Mouse (Mus musculus): ENCODE measurements at regions not wholly inside any gene's neighbourhood (a gene's known extent, or its start where the extent isn't known, plus 50 kb on each side); places are given as distances from the start of the nearest gene placed in this dataset.

- Histone ChIP-seq H3K9ac (ENCODE audit: low read depth, low read length) (no peak overlapping the region), H3K4me1 (ENCODE audit: control insufficient read depth, insufficient read depth, low read length) (no peaks in the 10 kb centered on the region), H3K36me3 (ENCODE audit: control insufficient read depth, insufficient read depth, low read length) (no peaks in the 10 kb centered on the region), H3K4me2 (ENCODE audit: low read length) (no peak overlapping the region), H3K4me3 (ENCODE audit: low read depth, low read length) (no peak overlapping the region), H3K9me3 (replicated peaks; ENCODE audit: control insufficient read depth, low read length, poor library complexity, severe bottlenecking) (no peaks in the 10 kb centered on the region), H3K27ac (ENCODE audit: low read length) (no peak overlapping the region), H3K27me3 (ENCODE audit: control insufficient read depth, insufficient read depth, low read depth, low read length) (no peaks in the 10 kb centered on the region)
- WGBS, result 37% methylated on average over 9 of the region's 9 CpGs
- ATAC-seq, result no peak
Observed at GRCm38 (mm10) chr3:130991971-130992370, 118.3 kb upstream of the Lef1 start.

DNA sequence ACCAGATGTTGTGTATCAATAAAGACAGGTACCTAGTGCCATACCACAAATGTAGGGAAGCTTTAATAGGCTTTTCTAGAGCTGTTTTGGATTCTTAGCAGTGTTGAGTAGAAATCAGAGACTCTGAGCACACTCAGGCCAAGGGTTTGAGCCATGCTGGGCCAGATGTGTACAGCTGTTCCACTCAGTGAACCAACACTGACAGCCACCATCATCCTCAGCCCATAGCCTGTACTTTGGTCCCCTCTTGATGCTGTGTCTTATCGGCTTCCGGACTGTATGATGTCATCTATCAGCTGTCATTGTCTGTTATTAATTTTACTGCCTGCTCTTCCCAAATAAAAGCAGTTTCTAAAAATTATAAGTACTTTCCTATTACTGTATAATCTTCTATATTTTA, 123.6 kb upstream of the Lef1 start:
- H3K36me3 ChIP-seq (ENCODE audit: control insufficient read depth, insufficient read depth, low read length), result no peaks in the 10 kb centered on the region
- WGBS, result 100% methylated on average over 2 of the region's 2 CpGs
- ATAC-seq, result no peak
- no peak overlapping the region for H3K4me2 ChIP-seq (ENCODE audit: low read length)
- H3K9ac ChIP-seq (ENCODE audit: low read depth, low read length), result no peak overlapping the region
- no peaks in the 10 kb centered on the region for H3K27me3 ChIP-seq (ENCODE audit: control insufficient read depth, insufficient read depth, low read depth, low read length)
- no peak overlapping the region for H3K4me3 ChIP-seq (ENCODE audit: low read depth, low read length)
- H3K27ac ChIP-seq (ENCODE audit: low read length), result no peak overlapping the region
- H3K9me3 ChIP-seq (replicated peaks; ENCODE audit: control insufficient read depth, low read length, poor library complexity, severe bottlenecking), result no peaks in the 10 kb centered on the region
- no peaks in the 10 kb centered on the region for H3K4me1 ChIP-seq (ENCODE audit: control insufficient read depth, insufficient read depth, low read length)

DNA sequence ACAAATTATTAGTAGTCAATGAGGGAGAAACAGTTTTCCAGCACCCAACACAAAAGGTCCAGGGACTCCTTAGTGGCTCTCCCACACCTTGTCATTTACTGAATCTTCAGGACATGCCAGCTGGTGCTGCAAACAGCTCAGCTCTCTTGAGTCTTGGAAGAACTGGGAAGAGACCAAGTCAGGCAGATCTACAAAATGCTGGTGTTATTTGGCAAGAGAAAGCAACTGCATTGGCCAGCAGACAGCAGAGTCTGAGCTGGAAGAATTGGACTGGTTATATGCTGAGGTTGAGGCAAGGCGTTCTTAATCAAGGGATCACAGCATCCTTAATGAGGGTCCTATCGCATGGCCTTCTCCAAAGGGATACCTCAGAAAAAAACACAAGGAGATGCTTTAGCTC, 124.2 kb upstream of the Lef1 start:
- Histone ChIP-seq H3K9ac (ENCODE audit: low read depth, low read length) (no peak overlapping the region), H3K4me2 (ENCODE audit: low read length) (no peak overlapping the region), H3K27me3 (ENCODE audit: control insufficient read depth, insufficient read depth, low read depth, low read length) (no peaks in the 10 kb centered on the region), H3K4me3 (ENCODE audit: low read depth, low read length) (no peak overlapping the region), H3K36me3 (ENCODE audit: control insufficient read depth, insufficient read depth, low read length) (no peaks in the 10 kb centered on the region), H3K9me3 (replicated peaks; ENCODE audit: control insufficient read depth, low read length, poor library complexity, severe bottlenecking) (no peaks in the 10 kb centered on the region), H3K27ac (ENCODE audit: low read length) (no peak overlapping the region), H3K4me1 (ENCODE audit: control insufficient read depth, insufficient read depth, low read length) (no peaks in the 10 kb centered on the region)
- ATAC-seq, result no peak
- 90% methylated on average over 2 of the region's 2 CpGs for WGBS

DNA sequence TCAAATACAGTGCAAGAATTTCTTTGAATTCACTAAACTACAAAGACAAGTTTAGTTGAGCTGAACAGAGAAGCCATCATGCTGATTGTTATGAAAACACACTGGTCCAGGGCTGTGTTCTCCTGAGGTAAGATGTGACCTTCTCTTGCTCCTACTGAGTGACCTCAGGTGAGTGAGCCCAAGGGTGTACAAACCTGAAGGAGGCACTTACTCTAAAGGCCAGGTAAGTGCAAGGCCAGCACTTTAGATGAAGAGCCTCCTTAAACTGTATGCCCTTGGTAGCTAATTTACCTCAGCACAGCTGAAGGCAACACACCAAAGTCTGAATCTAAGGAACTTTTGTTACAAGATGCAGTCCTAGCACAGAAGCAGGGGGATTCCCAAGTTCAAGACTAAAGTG, 128.7 kb upstream of the Lef1 start:
- no peak for ATAC-seq
- no peak overlapping the region for H3K4me2 ChIP-seq (ENCODE audit: low read length)
- H3K4me1 ChIP-seq (ENCODE audit: control insufficient read depth, insufficient read depth, low read length), result no peaks in the 10 kb centered on the region
- no peaks in the 10 kb centered on the region for H3K36me3 ChIP-seq (ENCODE audit: control insufficient read depth, insufficient read depth, low read length)
- H3K9me3 ChIP-seq (replicated peaks; ENCODE audit: control insufficient read depth, low read length, poor library complexity, severe bottlenecking), result no peaks in the 10 kb centered on the region
- H3K27ac ChIP-seq (ENCODE audit: low read length), result no peak overlapping the region
- no peak overlapping the region for H3K4me3 ChIP-seq (ENCODE audit: low read depth, low read length)
- no peak overlapping the region for H3K9ac ChIP-seq (ENCODE audit: low read depth, low read length)
- H3K27me3 ChIP-seq (ENCODE audit: control insufficient read depth, insufficient read depth, low read depth, low read length), result no peaks in the 10 kb centered on the region

GRCm38 (mm10) chr3:130978986-130979642, 131.2 kb upstream of the Lef1 start:
- H3K9me3 ChIP-seq (replicated peaks; ENCODE audit: control insufficient read depth, low read length, poor library complexity, severe bottlenecking), result no peaks in the 10 kb centered on the region
- WGBS, result 79% methylated on average over 14 of the region's 14 CpGs
- H3K36me3 ChIP-seq (ENCODE audit: control insufficient read depth, insufficient read depth, low read length), result no peaks in the 10 kb centered on the region
- H3K27me3 ChIP-seq (ENCODE audit: control insufficient read depth, insufficient read depth, low read depth, low read length), result no peaks in the 10 kb centered on the region
- no peak overlapping the region for H3K9ac ChIP-seq (ENCODE audit: low read depth, low read length)
- ATAC-seq, result no peak
- no peak overlapping the region for H3K4me2 ChIP-seq (ENCODE audit: low read length)
- no peak overlapping the region for H3K4me3 ChIP-seq (ENCODE audit: low read depth, low read length)
- H3K4me1 ChIP-seq (ENCODE audit: control insufficient read depth, insufficient read depth, low read length), result no peaks in the 10 kb centered on the region
- H3K27ac ChIP-seq (ENCODE audit: low read length), result no peak overlapping the region

DNA sequence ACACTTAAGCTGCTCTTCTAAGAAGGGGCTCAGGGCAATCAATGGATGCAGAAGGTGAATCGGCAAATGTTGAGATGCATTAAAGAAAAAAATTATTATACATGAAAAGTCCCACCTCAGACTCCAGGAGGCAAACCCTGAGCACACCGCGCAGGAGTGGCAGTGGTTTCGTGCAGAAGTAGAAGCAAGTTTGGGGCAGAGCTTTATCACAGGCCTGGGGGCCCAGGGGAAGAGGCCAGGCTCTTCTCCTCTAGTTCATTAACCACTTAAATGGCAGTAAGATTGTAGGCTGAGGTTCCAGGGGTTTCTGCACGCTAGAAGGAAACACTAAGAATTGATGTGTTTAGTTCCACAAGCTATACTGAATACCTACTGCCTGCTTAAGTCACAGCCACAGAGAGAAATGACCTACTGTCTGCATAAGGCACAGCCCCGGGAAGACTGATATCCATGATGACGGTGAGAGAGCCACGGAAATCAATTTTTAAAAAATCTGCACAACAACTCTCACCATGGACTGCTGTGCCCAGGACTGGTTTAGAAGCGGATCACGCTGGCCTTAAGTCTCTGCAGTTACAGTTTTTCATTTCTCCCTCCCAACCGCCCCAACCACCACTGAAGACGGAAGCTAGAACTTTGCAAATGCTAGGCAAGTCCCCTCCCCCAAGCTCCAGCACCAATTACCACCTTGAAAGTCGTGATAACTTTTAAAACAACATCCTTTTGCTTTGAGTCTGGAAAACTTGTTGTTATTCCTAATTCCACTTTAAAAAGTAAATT, 132.2 kb upstream of the Lef1 start:
- H3K4me3 ChIP-seq (ENCODE audit: low read depth, low read length), result no peak overlapping the region
- H3K36me3 ChIP-seq (ENCODE audit: control insufficient read depth, insufficient read depth, low read length), result no peaks in the 10 kb centered on the region
- H3K4me2 ChIP-seq (ENCODE audit: low read length), result no peak overlapping the region
- H3K27ac ChIP-seq (ENCODE audit: low read length), result no peak overlapping the region
- no peak overlapping the region for H3K9ac ChIP-seq (ENCODE audit: low read depth, low read length)
- no peaks in the 10 kb centered on the region for H3K9me3 ChIP-seq (replicated peaks; ENCODE audit: control insufficient read depth, low read length, poor library complexity, severe bottlenecking)
- no peaks in the 10 kb centered on the region for H3K27me3 ChIP-seq (ENCODE audit: control insufficient read depth, insufficient read depth, low read depth, low read length)
- no peak for ATAC-seq
- 58% methylated on average over 13 of the region's 13 CpGs for WGBS
- H3K4me1 ChIP-seq (ENCODE audit: control insufficient read depth, insufficient read depth, low read length), result no peaks in the 10 kb centered on the region

DNA sequence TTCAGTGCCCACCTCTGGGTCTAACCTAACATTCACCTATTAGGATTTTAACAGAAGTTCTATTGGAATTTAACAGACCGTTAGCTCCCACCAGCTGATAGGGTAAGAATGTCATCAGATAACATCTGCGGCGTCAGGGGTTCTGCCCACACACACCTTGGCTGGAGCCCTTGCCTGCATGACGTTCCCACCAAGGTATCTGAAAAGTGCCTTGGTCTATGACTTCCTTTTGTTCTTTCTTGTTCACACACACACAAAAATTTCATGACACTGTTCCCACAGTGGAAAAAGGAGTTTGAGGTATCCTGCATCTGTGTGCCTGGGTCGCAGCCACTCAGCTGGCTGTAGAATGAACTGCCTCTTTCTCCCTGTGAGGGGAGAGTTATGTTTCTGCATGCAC, 134.1 kb upstream of the Lef1 start:
- H3K4me3 ChIP-seq (ENCODE audit: low read depth, low read length), result no peak overlapping the region
- 86% methylated on average over 5 of the region's 5 CpGs for WGBS
- H3K4me2 ChIP-seq (ENCODE audit: low read length), result no peak overlapping the region
- H3K9ac ChIP-seq (ENCODE audit: low read depth, low read length), result no peak overlapping the region
- no peak overlapping the region for H3K27ac ChIP-seq (ENCODE audit: low read length)
- H3K36me3 ChIP-seq (ENCODE audit: control insufficient read depth, insufficient read depth, low read length), result no peaks in the 10 kb centered on the region
- H3K4me1 ChIP-seq (ENCODE audit: control insufficient read depth, insufficient read depth, low read length), result no peaks in the 10 kb centered on the region
- no peaks in the 10 kb centered on the region for H3K9me3 ChIP-seq (replicated peaks; ENCODE audit: control insufficient read depth, low read length, poor library complexity, severe bottlenecking)
- no peak for ATAC-seq
- H3K27me3 ChIP-seq (ENCODE audit: control insufficient read depth, insufficient read depth, low read depth, low read length), result no peaks in the 10 kb centered on the region

DNA sequence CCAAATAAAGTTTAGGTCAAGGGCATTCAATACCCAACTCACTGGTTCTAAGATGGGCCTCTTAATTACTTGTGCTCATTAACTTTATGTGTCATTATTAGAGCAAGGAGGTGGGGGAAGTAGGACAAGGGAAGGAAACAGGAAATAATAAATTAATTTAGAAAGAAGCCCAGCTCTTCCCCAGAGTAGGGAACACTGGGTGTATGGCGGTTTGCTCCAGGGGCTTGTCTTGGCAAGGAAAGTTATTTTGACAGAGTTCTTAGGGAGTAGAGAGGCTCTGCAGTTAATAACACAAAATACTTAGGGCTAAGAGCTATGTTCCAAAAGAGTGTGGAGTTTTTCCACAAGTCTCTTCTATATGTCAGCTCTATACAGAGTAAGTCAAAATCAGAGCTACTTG, 135.0 kb upstream of the Lef1 start:
- no peak overlapping the region for H3K27ac ChIP-seq (ENCODE audit: low read length)
- no peak overlapping the region for H3K9ac ChIP-seq (ENCODE audit: low read depth, low read length)
- no peaks in the 10 kb centered on the region for H3K36me3 ChIP-seq (ENCODE audit: control insufficient read depth, insufficient read depth, low read length)
- no peaks in the 10 kb centered on the region for H3K4me1 ChIP-seq (ENCODE audit: control insufficient read depth, insufficient read depth, low read length)
- no peak overlapping the region for H3K4me3 ChIP-seq (ENCODE audit: low read depth, low read length)
- 70% methylated on average over 1 of the region's 1 CpGs for WGBS
- H3K4me2 ChIP-seq (ENCODE audit: low read length), result no peak overlapping the region
- H3K27me3 ChIP-seq (ENCODE audit: control insufficient read depth, insufficient read depth, low read depth, low read length), result no peaks in the 10 kb centered on the region
- no peak for ATAC-seq
- no peaks in the 10 kb centered on the region for H3K9me3 ChIP-seq (replicated peaks; ENCODE audit: control insufficient read depth, low read length, poor library complexity, severe bottlenecking)

- H3K9ac ChIP-seq (ENCODE audit: low read depth, low read length), result no peak overlapping the region
- no peak overlapping the region for H3K4me3 ChIP-seq (ENCODE audit: low read depth, low read length)
- ATAC-seq, result no peak
- no peaks in the 10 kb centered on the region for H3K9me3 ChIP-seq (replicated peaks; ENCODE audit: control insufficient read depth, low read length, poor library complexity, severe bottlenecking)
- WGBS, result 54% methylated on average over 2 of the region's 2 CpGs
- no peaks in the 10 kb centered on the region for H3K27me3 ChIP-seq (ENCODE audit: control insufficient read depth, insufficient read depth, low read depth, low read length)
- no peaks in the 10 kb centered on the region for H3K4me1 ChIP-seq (ENCODE audit: control insufficient read depth, insufficient read depth, low read length)
- no peak overlapping the region for H3K4me2 ChIP-seq (ENCODE audit: low read length)
- H3K36me3 ChIP-seq (ENCODE audit: control insufficient read depth, insufficient read depth, low read length), result no peaks in the 10 kb centered on the region
- H3K27ac ChIP-seq (ENCODE audit: low read length), result no peak overlapping the region
Observed at GRCm38 (mm10) chr3:130972126-130972525, 138.1 kb upstream of the Lef1 start.

Data from midbrain, embryonic 16.5 days (tissue).